Mouse (Mus musculus) heart, adult 18-20 months (tissue): ENCODE results near the gene Vegfc. TPM values are rescaled to one million over a fixed set of nuclear protein-coding genes. Genes with fewer than 3 reads are reported as not detected.

Experiments
- DNase-seq, 2 experiments: peaks; one replicate each; pipeline ENCODE4 v3.0.0; 2021 to 2022; ENCODE audit warnings: mixed read lengths in 1 of 2
- total RNA-seq, 2 experiments: library from RNA; stranded (reverse); gene quantifications; 2 replicates each; pipeline ENCODE4 v1.2.3; 2021

Vegfc gene
- total RNA-seq, 2 experiments from 2014 or later, result 3.4 to 4.2 TPM

DNA sequence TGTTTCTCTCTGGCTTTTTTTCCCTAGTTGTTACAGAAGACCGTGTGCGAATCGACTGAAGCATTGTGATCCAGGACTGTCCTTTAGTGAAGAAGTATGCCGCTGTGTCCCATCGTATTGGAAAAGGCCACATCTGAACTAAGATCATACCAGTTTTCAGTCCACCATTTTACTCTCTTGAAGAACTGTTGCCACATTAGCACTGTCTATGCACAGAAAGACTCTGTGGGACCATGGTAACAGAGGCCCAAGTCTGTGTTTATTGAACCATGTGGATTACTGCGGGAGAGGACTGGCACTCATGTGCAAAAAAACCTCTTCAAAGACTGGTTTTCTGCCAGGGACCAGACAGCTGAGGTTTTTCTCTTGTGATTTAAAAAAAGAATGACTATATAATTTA lies 108.5 kb downstream of the Vegfc start:
- DNase-seq, result no peak

DNA sequence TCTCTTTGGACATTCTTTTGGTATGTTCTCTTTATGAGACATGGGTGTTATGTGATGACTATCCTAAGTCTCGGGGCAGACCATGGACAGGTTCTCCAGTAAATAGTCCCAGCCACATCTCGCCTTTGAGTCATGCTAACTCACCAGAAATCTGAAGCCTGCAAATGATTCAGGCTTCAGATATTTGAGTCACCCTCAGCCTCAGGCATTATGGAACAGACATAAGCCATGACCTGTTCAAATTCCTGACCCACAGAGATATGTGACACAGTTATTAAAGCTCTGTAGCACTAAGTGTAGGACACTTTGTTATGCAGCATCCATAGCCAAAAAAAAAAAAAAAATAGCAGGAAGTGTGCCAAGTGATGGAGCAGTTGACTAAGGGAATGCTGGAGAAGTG lies 138.8 kb downstream of the Vegfc start:
- no peak for DNase-seq

GRCm38 (mm10) chr8:54228801-54229204 lies 151.4 kb downstream of the Vegfc start:
- no peak for DNase-seq

DNA sequence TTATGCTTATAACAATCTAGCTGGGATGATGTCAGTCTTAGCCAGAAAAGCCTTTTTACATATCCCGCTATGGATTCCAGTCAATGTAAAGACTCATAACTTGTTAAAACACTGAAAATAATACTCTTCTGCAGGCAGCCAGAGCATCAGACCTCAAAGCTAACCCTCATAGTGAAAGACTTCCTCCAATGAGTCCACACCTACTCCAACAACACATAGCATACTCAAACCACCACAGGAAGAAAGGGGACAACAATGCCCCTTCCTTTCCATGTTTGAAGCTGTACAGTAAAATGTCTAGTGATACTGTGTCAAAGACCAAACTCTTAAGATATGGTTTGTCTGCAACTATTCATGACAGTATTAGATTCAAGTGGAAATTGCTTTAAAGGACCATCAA lies 153.2 kb downstream of the Vegfc start:
- no peak for DNase-seq

GRCm38 (mm10) chr8:54233316-54233715 lies 155.9 kb downstream of the Vegfc start:
- no peak for DNase-seq
